Mouse (Mus musculus) G1E (cell line): Measurements from ENCODE around the gene Ggps1.

Source experiments
- CTCF ChIP-seq: IDR thresholded peaks from 2 replicates; pipeline ENCODE4 v1.5.1; 2012; ENCODE audit warnings: low read depth, low read length, inconsistent platforms, mixed read lengths
- GATA2 ChIP-seq: IDR thresholded peaks from 2 replicates; pipeline ENCODE4 v1.6.1; 2012; ENCODE audit warnings: low read depth, low read length, inconsistent platforms, borderline replicate concordance

GRCm38 (mm10) chr13:14062209-14063012 is 877 bp downstream of the Ggps1 start:
- TF ChIP-seq CTCF (no peak), GATA2 (no peak)
